Mouse (Mus musculus): ENCODE data around the gene Phactr1. TPM values are rescaled to one million over a fixed set of nuclear protein-coding genes. Genes with fewer than 3 reads are reported as not detected.

The Phactr1 gene
- polyA plus RNA-seq, 1 experiment from 2014 or later = 41.5 TPM

- Histone ChIP-seq H3K27me3 (no peaks in the 10 kb centered on the region), H3K4me2 (replicated peaks) (no peak overlapping the region), H3K4me1 (replicated peaks) (no peaks in the 10 kb centered on the region), H3K27ac (no peak overlapping the region), H3K36me3 (peaks cover 45% of the 10 kb centered on the region), H3K9me3 (no peaks in the 10 kb centered on the region), H3K4me3 (replicated peaks) (no peak overlapping the region), H3K9ac (replicated peaks) (no peak overlapping the region)
- WGBS = 95% methylated on average over 3 of the region's 3 CpGs
- ATAC-seq = no peak
Measured at GRCm38 (mm10) chr13:43149661-43150060, 469.2 kb downstream of the Phactr1 start.

GRCm38 (mm10) chr13:43152005-43152520 is 471.6 kb downstream of the Phactr1 start:
- H3K9ac ChIP-seq (replicated peaks) = no peak overlapping the region
- H3K36me3 ChIP-seq = peaks cover 62% of the 10 kb centered on the region
- H3K4me2 ChIP-seq (replicated peaks) = no peak overlapping the region
- no peak overlapping the region for H3K27ac ChIP-seq
- no peak for ATAC-seq
- 91% methylated on average over 14 of the region's 14 CpGs for WGBS
- no peaks in the 10 kb centered on the region for H3K4me1 ChIP-seq (replicated peaks)
- H3K9me3 ChIP-seq = no peaks in the 10 kb centered on the region
- no peak overlapping the region for H3K4me3 ChIP-seq (replicated peaks)
- H3K27me3 ChIP-seq = no peaks in the 10 kb centered on the region

- Histone ChIP-seq H3K27me3 (no peaks in the 10 kb centered on the region), H3K4me3 (replicated peaks) (no peak overlapping the region), H3K27ac (no peak overlapping the region), H3K36me3 (peaks cover 60% of the 10 kb centered on the region), H3K9me3 (no peaks in the 10 kb centered on the region), H3K4me2 (replicated peaks) (no peak overlapping the region), H3K9ac (replicated peaks) (no peak overlapping the region), H3K4me1 (replicated peaks) (no peaks in the 10 kb centered on the region)
- 26% methylated on average over 5 of the region's 5 CpGs for WGBS
- ATAC-seq = no peak
Measured at GRCm38 (mm10) chr13:43157370-43157769, 476.9 kb downstream of the Phactr1 start.

GRCm38 (mm10) chr13:43158281-43158680 is 477.9 kb downstream of the Phactr1 start:
- no peak overlapping the region for H3K27ac ChIP-seq

GRCm38 (mm10) chr13:43159429-43159828 is 479.0 kb downstream of the Phactr1 start:
- Histone ChIP-seq H3K9ac (replicated peaks) (no peak overlapping the region), H3K27ac (peak overlapping the region; percentile 7; the same call in 1 of the 2 replicates), H3K4me1 (replicated peaks) (no peaks in the 10 kb centered on the region), H3K36me3 (peaks cover 55% of the 10 kb centered on the region), H3K27me3 (no peaks in the 10 kb centered on the region), H3K4me2 (replicated peaks) (no peak overlapping the region), H3K9me3 (no peaks in the 10 kb centered on the region), H3K4me3 (replicated peaks) (no peak overlapping the region)
- no peak for ATAC-seq
- 82% methylated on average over 3 of the region's 3 CpGs for WGBS

More at GRCm38 (mm10) chr13:43158281-43158680, 477.9 kb downstream of the Phactr1 start:
- no peak overlapping the region for H3K9ac ChIP-seq (replicated peaks)
- H3K4me3 ChIP-seq (replicated peaks) = no peak overlapping the region
- H3K4me1 ChIP-seq (replicated peaks) = no peaks in the 10 kb centered on the region
- H3K36me3 ChIP-seq = peaks cover 56% of the 10 kb centered on the region
- no peaks in the 10 kb centered on the region for H3K9me3 ChIP-seq
- ATAC-seq = no peak
- WGBS = 66% methylated on average over 5 of the region's 5 CpGs
- no peak overlapping the region for H3K4me2 ChIP-seq (replicated peaks)
- no peaks in the 10 kb centered on the region for H3K27me3 ChIP-seq

GRCm38 (mm10) chr13:43167721-43168120 is 487.3 kb downstream of the Phactr1 start:
- Histone ChIP-seq H3K36me3 (peaks cover 32% of the 10 kb centered on the region), H3K27me3 (0 out of 2 replicates have a peak, but pooled peaks cover 4% of the 10 kb centered on the region), H3K4me1 (replicated peaks) (peaks cover 11% of the 10 kb centered on the region), H3K4me3 (replicated peaks) (no peak overlapping the region), H3K27ac (no peak overlapping the region), H3K9me3 (no peaks in the 10 kb centered on the region), H3K9ac (replicated peaks) (no peak overlapping the region), H3K4me2 (replicated peaks) (no peak overlapping the region)
- 52% methylated on average over 9 of the region's 9 CpGs for WGBS
- no peak for ATAC-seq

- H3K4me2 ChIP-seq (replicated peaks) = peak within 1 kb of the TSS; percentile 68
- peak within 1 kb of the TSS; percentile 88 for H3K9ac ChIP-seq (replicated peaks)
- H3K9me3 ChIP-seq = no peaks in the 10 kb centered on the region
- peaks cover 11% of the 10 kb centered on the region for H3K4me1 ChIP-seq (replicated peaks)
- H3K36me3 ChIP-seq = peaks cover 7% of the 10 kb centered on the region; the same call in 1 of the 2 replicates
- H3K27ac ChIP-seq = peak within 1 kb of the TSS; percentile 90
- H3K4me3 ChIP-seq (replicated peaks) = peak within 1 kb of the TSS; percentile 68
- 0 out of 2 replicates have a peak, but pooled peaks cover 4% of the 10 kb centered on the region for H3K27me3 ChIP-seq
- peak; percentile 96 for ATAC-seq
- WGBS = under 1% methylated on average over 48 of the region's 48 CpGs
Measured at GRCm38 (mm10) chr13:43171020-43171710, 490.7 kb downstream of the Phactr1 start, which contains the start of gene Tbc1d7. Gene Tbc1d7, minus strand, starts transcription at chr13:43171501.

GRCm38 (mm10) chr13:43172036-43172713 is 491.8 kb downstream of the Phactr1 start:
- Histone ChIP-seq H3K4me1 (replicated peaks) (peaks cover 11% of the 10 kb centered on the region), H3K9me3 (no peaks in the 10 kb centered on the region), H3K4me2 (replicated peaks) (peak overlapping the region; percentile 68), H3K27ac (no peak overlapping the region), H3K9ac (replicated peaks) (peak overlapping the region; percentile 88; the same call in 1 of the 2 replicates), H3K27me3 (0 out of 2 replicates have a peak, but pooled peaks cover 4% of the 10 kb centered on the region), H3K36me3 (peaks cover 7% of the 10 kb centered on the region; the same call in 1 of the 2 replicates), H3K4me3 (replicated peaks) (peak overlapping the region; percentile 68)
- WGBS = 42% methylated on average over 14 of the region's 14 CpGs
- ATAC-seq = no peak

GRCm38 (mm10) chr13:43173262-43173661 is 492.8 kb downstream of the Phactr1 start:
- H3K4me3 ChIP-seq (replicated peaks) = no peak overlapping the region
- H3K9ac ChIP-seq (replicated peaks) = no peak overlapping the region
- peaks cover 11% of the 10 kb centered on the region for H3K4me1 ChIP-seq (replicated peaks)
- H3K27ac ChIP-seq = no peak overlapping the region
- H3K9me3 ChIP-seq = no peaks in the 10 kb centered on the region
- no peak overlapping the region for H3K4me2 ChIP-seq (replicated peaks)
- 0 out of 2 replicates have a peak, but pooled peaks cover 4% of the 10 kb centered on the region for H3K27me3 ChIP-seq
- H3K36me3 ChIP-seq = peaks cover 7% of the 10 kb centered on the region; the same call in 1 of the 2 replicates
- no peak for ATAC-seq
- WGBS = 14% methylated on average over 9 of the region's 9 CpGs

- Histone ChIP-seq H3K27me3 (peaks cover 14% of the 10 kb centered on the region), H3K4me3 (replicated peaks) (no peak overlapping the region), H3K27ac (no peak overlapping the region), H3K9me3 (no peaks in the 10 kb centered on the region), H3K4me2 (replicated peaks) (no peak overlapping the region), H3K36me3 (no peaks in the 10 kb centered on the region), H3K4me1 (replicated peaks) (peaks cover 8% of the 10 kb centered on the region), H3K9ac (replicated peaks) (no peak overlapping the region)
- no peak for ATAC-seq
- 92% methylated on average over 3 of the region's 3 CpGs for WGBS
Measured at GRCm38 (mm10) chr13:43176676-43177075, 496.3 kb downstream of the Phactr1 start.

GRCm38 (mm10) chr13:43177317-43177716 is 496.9 kb downstream of the Phactr1 start:
- Histone ChIP-seq H3K4me2 (replicated peaks) (no peak overlapping the region), H3K9ac (replicated peaks) (no peak overlapping the region), H3K9me3 (no peaks in the 10 kb centered on the region), H3K27ac (no peak overlapping the region), H3K36me3 (no peaks in the 10 kb centered on the region), H3K27me3 (peaks cover 17% of the 10 kb centered on the region), H3K4me1 (replicated peaks) (peaks cover 5% of the 10 kb centered on the region), H3K4me3 (replicated peaks) (no peak overlapping the region)
- ATAC-seq = no peak
- WGBS = 95% methylated on average over 7 of the region's 7 CpGs

- Histone ChIP-seq H3K9me3 (no peaks in the 10 kb centered on the region), H3K36me3 (no peaks in the 10 kb centered on the region), H3K27me3 (peaks cover 13% of the 10 kb centered on the region), H3K27ac (no peak overlapping the region), H3K4me1 (replicated peaks) (peaks cover 13% of the 10 kb centered on the region), H3K4me3 (replicated peaks) (no peak overlapping the region), H3K9ac (replicated peaks) (no peak overlapping the region), H3K4me2 (replicated peaks) (no peak overlapping the region)
- WGBS = 62% methylated on average over 7 of the region's 7 CpGs
- no peak for ATAC-seq
Measured at GRCm38 (mm10) chr13:43181104-43181503, 500.7 kb downstream of the Phactr1 start.

Measured in midbrain, embryonic 13.5 days (tissue).